Mouse (Mus musculus): Measurements from ENCODE around the gene Jade2.

DNA sequence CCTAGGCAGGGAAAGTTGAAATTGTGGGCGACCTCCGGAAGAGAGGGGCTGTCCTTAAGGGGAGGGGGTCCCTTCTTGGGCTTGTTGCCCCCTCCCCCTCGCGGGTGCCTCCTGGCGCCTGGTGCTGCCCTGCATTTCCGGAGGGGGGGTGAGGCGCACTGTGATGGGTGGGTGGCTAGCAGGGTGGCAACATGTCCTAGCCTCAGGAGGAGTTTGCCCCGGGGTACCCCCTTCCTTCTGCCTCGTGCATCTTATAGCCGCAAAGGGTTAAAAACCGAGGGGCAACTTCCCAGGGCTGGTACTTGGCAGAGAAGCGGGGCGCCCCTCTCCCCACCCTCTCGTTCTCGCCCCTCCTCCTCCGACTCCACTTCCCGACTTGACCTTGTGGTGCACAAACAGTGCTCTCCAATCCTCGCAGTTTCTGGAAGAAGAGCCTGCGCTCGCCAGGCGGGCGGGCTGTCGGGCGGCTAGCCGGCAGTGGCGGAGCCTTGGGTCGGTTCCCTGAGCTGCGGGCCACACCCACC, 1.1 kb upstream of the Jade2 start:
- TF ChIP-seq CTCF (IDR thresholded peaks at IDR 0.05; ENCODE audit: low read depth) (no peak), EP300 (IDR thresholded peaks at IDR 0.05; ENCODE audit: low read depth) (no peak)
